ENCODE assay signal across 10 mouse cellular contexts in genomic region chr4:126324861-126325260, GRCm38 (mm10). TPM values are rescaled to one million over a fixed set of nuclear protein-coding genes. Genes with fewer than 3 reads are reported as not detected.
A peak's percentile ranks its signal among the peaks of the same experiment; 100 is the strongest.
DNase-seq lines count a peak whose midpoint lies in the region; ATAC-seq and TF ChIP-seq lines count a peak whose summit lies in the region.
"Had no signal": no experiment of that assay in that cellular context is flagged by ENCODE, and none has a peak within 500 bp of the region (broad histone marks: within the 10 kb centered on the region; RNA-seq: fewer than 3 reads in every experiment).

No protein-coding gene starts in this region.

- no peak overlapping the region; the same call in 1 of the 2 replicates for H3K4me3 ChIP-seq in liver, embryonic 12.5 days
- no peak overlapping the region for H3K4me3 ChIP-seq in liver, postnatal 0 days (ENCODE audit: low read depth, low read length)
- H3K4me3 ChIP-seq in forebrain, embryonic 16.5 days (replicated peaks; ENCODE audit: low read length) = no peak overlapping the region
- no peak overlapping the region for H3K4me3 ChIP-seq in midbrain, embryonic 16.5 days (ENCODE audit: low read depth, low read length)

- no peaks in the 10 kb centered on the region for H3K9me3 ChIP-seq in liver, embryonic 12.5 days (replicated peaks)
- H3K9me3 ChIP-seq in liver, postnatal 0 days (ENCODE audit: low read length) = no peaks in the 10 kb centered on the region
- H3K9me3 ChIP-seq in forebrain, embryonic 16.5 days (ENCODE audit: control insufficient read depth, low read length) = no peaks in the 10 kb centered on the region
- no peaks in the 10 kb centered on the region for H3K9me3 ChIP-seq in midbrain, embryonic 16.5 days (replicated peaks; ENCODE audit: control insufficient read depth, low read length, poor library complexity, severe bottlenecking)
- H3K9me3 ChIP-seq: liver, embryonic 13.5 days had no signal

- WGBS in liver, embryonic 12.5 days (ENCODE audit: insufficient replicate concordance) = 39% methylated on average over 13 of the region's 13 CpGs
- 56% methylated on average over 13 of the region's 13 CpGs for WGBS in liver, postnatal 0 days (ENCODE audit: insufficient replicate concordance)
- WGBS in forebrain, embryonic 16.5 days = 15% methylated on average over 13 of the region's 13 CpGs
- 13% methylated on average over 13 of the region's 13 CpGs for WGBS in midbrain, embryonic 16.5 days

- no peak for TF ChIP-seq CTCF in liver, postnatal 0 days (IDR thresholded peaks at IDR 0.05; ENCODE audit: low read depth)

- H3K27ac ChIP-seq in liver, embryonic 12.5 days = no peak overlapping the region
- H3K27ac ChIP-seq in liver, postnatal 0 days (ENCODE audit: low read depth) = no peak overlapping the region
- H3K27ac ChIP-seq in forebrain, embryonic 16.5 days (ENCODE audit: low read length) = no peak overlapping the region
- H3K27ac ChIP-seq in midbrain, embryonic 16.5 days (ENCODE audit: low read length) = no peak overlapping the region; the same call in 1 of the 2 replicates
- H3K27ac ChIP-seq: liver, embryonic 13.5 days had no signal

- no peak for ATAC-seq in liver, embryonic 12.5 days
- no peak for ATAC-seq in liver, postnatal 0 days
- ATAC-seq in forebrain, embryonic 16.5 days = no peak
- no peak for ATAC-seq in midbrain, embryonic 16.5 days

- peak; percentile 72 to 79 for DNase-seq in cerebellum, postnatal 14 days
- no peak for DNase-seq in cerebellum, adult 9-11 months
- DNase-seq in liver, postnatal 0 days = no peak
- DNase-seq in adrenal gland, postnatal 14 days = no peak
- DNase-seq in adrenal gland, postnatal 25 days = no peak
- DNase-seq: B cell, adult 2 months; liver, embryonic 13.5 days had no signal

- H3K36me3 ChIP-seq in liver, embryonic 12.5 days = no peaks in the 10 kb centered on the region
- no peaks in the 10 kb centered on the region for H3K36me3 ChIP-seq in liver, postnatal 0 days (replicated peaks; ENCODE audit: insufficient read depth, low read length)
- no peaks in the 10 kb centered on the region for H3K36me3 ChIP-seq in forebrain, embryonic 16.5 days (ENCODE audit: control insufficient read depth, insufficient read depth)
- H3K36me3 ChIP-seq in midbrain, embryonic 16.5 days (ENCODE audit: control insufficient read depth, insufficient read depth, low read length) = no peaks in the 10 kb centered on the region
- H3K36me3 ChIP-seq: liver, embryonic 13.5 days had no signal

- peak overlapping the region; percentile 37; the same call in 1 of the 2 replicates for H3K4me2 ChIP-seq in liver, embryonic 12.5 days
- no peak overlapping the region for H3K4me2 ChIP-seq in liver, postnatal 0 days (ENCODE audit: low read depth, low read length)
- H3K4me2 ChIP-seq in forebrain, embryonic 16.5 days (ENCODE audit: low read length) = peak overlapping the region; percentile 27
- H3K4me2 ChIP-seq in midbrain, embryonic 16.5 days (ENCODE audit: low read length) = peak overlapping the region; percentile 41; the same call in 1 of the 2 replicates

- TF ChIP-seq EP300 in liver, postnatal 0 days (IDR thresholded peaks at IDR 0.05; ENCODE audit: low read depth) = no peak

- no peak overlapping the region for H3K9ac ChIP-seq in liver, embryonic 12.5 days
- no peak overlapping the region for H3K9ac ChIP-seq in liver, postnatal 0 days (replicated peaks)
- peak overlapping the region; percentile 35 for H3K9ac ChIP-seq in forebrain, embryonic 16.5 days (replicated peaks; ENCODE audit: low read depth, low read length)
- H3K9ac ChIP-seq in midbrain, embryonic 16.5 days (ENCODE audit: low read depth, low read length) = peak overlapping the region; percentile 27; the same call in 1 of the 2 replicates
- H3K9ac ChIP-seq: liver, embryonic 13.5 days had no signal

- H3K27me3 ChIP-seq in liver, embryonic 12.5 days (replicated peaks) = peaks cover 49% of the 10 kb centered on the region
- H3K27me3 ChIP-seq in liver, postnatal 0 days (ENCODE audit: insufficient read depth, low read length) = peaks cover 2% of the 10 kb centered on the region; the same call in 1 of the 2 replicates
- H3K27me3 ChIP-seq in forebrain, embryonic 16.5 days (replicated peaks; ENCODE audit: control insufficient read depth, insufficient read depth, low read length) = no peaks in the 10 kb centered on the region
- peaks cover 6% of the 10 kb centered on the region for H3K27me3 ChIP-seq in midbrain, embryonic 16.5 days (ENCODE audit: control insufficient read depth, insufficient read depth, low read depth, low read length)

- H3K4me1 ChIP-seq in liver, embryonic 12.5 days = peaks cover 25% of the 10 kb centered on the region
- H3K4me1 ChIP-seq in liver, postnatal 0 days (ENCODE audit: insufficient read depth) = peaks cover 4% of the 10 kb centered on the region; the same call in 1 of the 2 replicates
- peaks cover 22% of the 10 kb centered on the region for H3K4me1 ChIP-seq in forebrain, embryonic 16.5 days (replicated peaks; ENCODE audit: control insufficient read depth, insufficient read depth, low read length)
- peaks cover 19% of the 10 kb centered on the region for H3K4me1 ChIP-seq in midbrain, embryonic 16.5 days (ENCODE audit: control insufficient read depth, insufficient read depth, low read length)

RNA-seq across cellular contexts. Expression of gene Tekt2, which starts 0.6 kb away (rescaled TPM):
- 0.54 and 0.57 TPM in 2 replicates for polyA plus RNA-seq in liver, embryonic 12.5 days (2016; fragmentation: Nextera tagmentation; extraction: Ambion mirVana)
- polyA plus RNA-seq in liver, postnatal 0 days (2015; fragmentation: Nextera tagmentation; extraction: Ambion mirVana) = 0.17 and 0.26 TPM in 2 replicates
- 15.1 and 15.3 TPM in 2 replicates for polyA plus RNA-seq in forebrain, embryonic 16.5 days (2015; fragmentation: Nextera tagmentation; extraction: Ambion mirVana)
- polyA plus RNA-seq in midbrain, embryonic 16.5 days (2015; fragmentation: Nextera tagmentation; extraction: Ambion mirVana) = 15.3 and 17.3 TPM in 2 replicates
- total RNA-seq in adrenal gland, postnatal 14 days (2021) = 2.4 and 3.3 TPM in 2 replicates
- 2.4 and 2.6 TPM in 2 replicates for total RNA-seq in adrenal gland, postnatal 25 days (2021)

RNA-seq across cellular contexts. Expression of gene Adprhl2, which starts 3.4 kb away (rescaled TPM):
- 36.0 and 38.0 TPM in 2 replicates for polyA plus RNA-seq in liver, embryonic 12.5 days (2016; fragmentation: Nextera tagmentation; extraction: Ambion mirVana)
- 31.9 and 34.3 TPM in 2 replicates for polyA plus RNA-seq in liver, postnatal 0 days (2015; fragmentation: Nextera tagmentation; extraction: Ambion mirVana)
- 81.7 and 88.1 TPM in 2 replicates for polyA plus RNA-seq in forebrain, embryonic 16.5 days (2015; fragmentation: Nextera tagmentation; extraction: Ambion mirVana)
- polyA plus RNA-seq in midbrain, embryonic 16.5 days (2015; fragmentation: Nextera tagmentation; extraction: Ambion mirVana) = 83.9 and 87.5 TPM in 2 replicates
- total RNA-seq in adrenal gland, postnatal 14 days (2021) = 27.3 and 34.9 TPM in 2 replicates
- total RNA-seq in adrenal gland, postnatal 25 days (2021) = 27.6 and 38.9 TPM in 2 replicates

RNA-seq across cellular contexts. Expression of gene Col8a2, which starts 38.3 kb away (rescaled TPM):
- 1.8 and 2.3 TPM in 2 replicates for polyA plus RNA-seq in liver, embryonic 12.5 days (2016; fragmentation: Nextera tagmentation; extraction: Ambion mirVana)
- polyA plus RNA-seq in liver, postnatal 0 days (2015; fragmentation: Nextera tagmentation; extraction: Ambion mirVana) = 0.25 and 0.26 TPM in 2 replicates
- polyA plus RNA-seq in forebrain, embryonic 16.5 days (2015; fragmentation: Nextera tagmentation; extraction: Ambion mirVana) = 2.1 and 3.6 TPM in 2 replicates
- polyA plus RNA-seq in midbrain, embryonic 16.5 days (2015; fragmentation: Nextera tagmentation; extraction: Ambion mirVana) = 2.2 and 2.5 TPM in 2 replicates
- total RNA-seq in adrenal gland, postnatal 14 days (2021) = 2.9 and 3.1 TPM in 2 replicates
- total RNA-seq in adrenal gland, postnatal 25 days (2021) = 1.7 and 2.4 TPM in 2 replicates

Comparison
In these comparisons a context has a peak if more than half of its experiments do, and no peak if none do; other contexts are left out.
1. DNase-seq: peak in cerebellum, postnatal 14 days (2 of 2); none in cerebellum, adult 9-11 months (single experiment), liver, postnatal 0 days (single experiment), adrenal gland, postnatal 14 days (single experiment) and adrenal gland, postnatal 25 days (single experiment).
2. H3K9ac ChIP-seq: peak in forebrain, embryonic 16.5 days (single experiment) and midbrain, embryonic 16.5 days (single experiment); none in liver, embryonic 12.5 days (single experiment) and liver, postnatal 0 days (single experiment).
3. RNA of gene Tekt2, which starts 0.6 kb away (polyA plus RNA-seq): 15.3 to 17.3 TPM in midbrain, embryonic 16.5 days and 15.1 to 15.3 TPM in forebrain, embryonic 16.5 days; 0.54 to 0.57 TPM in liver, embryonic 12.5 days and 0.17 to 0.26 TPM in liver, postnatal 0 days; every median in the first group is over 10 times any median in the second.